Mouse (Mus musculus) stomach, postnatal 0 days (tissue): Measurements from ENCODE around the gene Slc15a1.

Experiments
- CTCF ChIP-seq: IDR thresholded peaks from 2 replicates; pipeline ENCODE4 v1.5.1; 2016; ENCODE audit warnings: antibody characterized with exemption, low read depth, mild to moderate bottlenecking, moderate library complexity
- EP300 ChIP-seq: optimal IDR thresholded peaks from 2 replicates; pipeline ENCODE3; 2016; ENCODE audit warnings: antibody characterized with exemption

GRCm38 (mm10) chr14:121460966-121461365 is 44.1 kb downstream of the Slc15a1 start:
- TF ChIP-seq CTCF: no peak
- no peak for TF ChIP-seq EP300
